Mouse (Mus musculus) small intestine, adult 2 months (tissue): ENCODE measurements around the gene Rps15.

Experiments used
- CTCF ChIP-seq: fragments of 200-500 bp; IDR thresholded peaks from 2 replicates; pipeline ENCODE4 v1.5.1; 2012; ENCODE audit warnings: low read depth, mild to moderate bottlenecking, control low read depth, inconsistent platforms, low read length, moderate library complexity, mixed read lengths; ENCODE audit not compliant: insufficient replicate concordance, insufficient read length; ENCODE audit errors: extremely low read depth
- POLR2A ChIP-seq: fragments of 200-500 bp; IDR thresholded peaks from 2 replicates; pipeline ENCODE4 v1.6.1; 2012; ENCODE audit warnings: low read depth, mild to moderate bottlenecking, control low read depth, inconsistent platforms, low read length, moderate library complexity

DNA sequence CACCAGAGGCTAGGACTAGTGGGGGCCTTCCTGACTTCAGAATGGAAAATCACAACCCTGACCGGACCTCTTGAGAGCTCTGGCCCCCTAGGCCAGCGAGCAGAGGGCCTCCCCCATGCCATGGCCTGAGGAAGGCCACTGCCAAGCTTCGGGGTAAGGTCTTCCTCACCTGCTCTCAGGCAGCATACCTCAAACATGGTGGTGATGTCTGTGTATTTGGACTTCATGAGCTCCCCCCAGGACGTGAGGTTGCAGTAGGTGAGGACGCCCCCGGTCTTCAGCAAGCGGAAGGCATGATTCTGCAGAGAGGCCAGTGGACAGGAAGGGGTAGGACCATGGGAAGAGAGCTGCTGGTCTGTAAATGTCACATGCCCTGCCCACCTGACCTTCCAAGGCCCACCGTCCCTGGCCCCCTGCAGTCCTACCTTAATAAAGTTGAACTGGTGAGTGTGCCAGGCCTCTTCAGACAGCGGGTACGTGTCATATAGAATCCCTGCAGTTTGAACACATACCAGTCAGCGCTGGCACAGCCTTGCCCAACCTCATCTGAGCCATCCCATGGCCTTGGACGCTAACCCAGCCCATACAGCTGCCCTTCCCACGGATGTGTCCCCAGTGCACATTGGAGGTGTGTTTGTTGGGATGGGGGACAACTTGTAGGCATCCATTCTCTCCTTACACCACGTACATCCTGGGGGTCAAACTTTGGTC, 33.3 kb upstream of the Rps15 start:
- no peak for TF ChIP-seq POLR2A
- no peak for TF ChIP-seq CTCF
